Mouse (Mus musculus) midbrain, embryonic 10.5 days (tissue): ENCODE data around the gene Slc38a7. TPM values are rescaled to one million over a fixed set of nuclear protein-coding genes. Genes with fewer than 3 reads are reported as not detected.
A peak's percentile ranks its signal among the peaks of the same experiment; 100 is the strongest.
"Not testable (repeated sequence)": the region's sequence is repeated elsewhere in the genome, so short reads cannot be mapped to it uniquely, and the experiment has no call there.

Experiments
- DNase-seq: peaks from one replicate; pipeline ENCODE4 v3.0.0-alpha.2; 2017; ENCODE audit warnings: low spot score
- H3K27ac ChIP-seq: fragments of 300-500 bp; sonication (generic); replicated peaks from 2 replicates; pipeline ENCODE4 v1.5.1; 2016; ENCODE audit warnings: mild to moderate bottlenecking
- H3K27me3 ChIP-seq: fragments of 300-500 bp; sonication (generic); 2 replicates; pipeline ENCODE4 v1.6.1; 2016; ENCODE audit warnings: low read depth, mild to moderate bottlenecking; ENCODE audit not compliant: poor library complexity, severe bottlenecking
- H3K36me3 ChIP-seq: fragments of 300-500 bp; sonication (generic); 2 replicates; pipeline ENCODE4 v1.6.1; 2016; ENCODE audit warnings: mild to moderate bottlenecking, moderate library complexity
- H3K4me1 ChIP-seq: fragments of 300-500 bp; sonication (generic); 2 replicates; pipeline ENCODE4 v1.6.1; 2016
- H3K4me3 ChIP-seq: fragments of 300-500 bp; sonication (generic); 2 replicates; pipeline ENCODE4 v1.5.1; 2016; ENCODE audit warnings: mild to moderate bottlenecking, moderate library complexity
- H3K9me3 ChIP-seq: fragments of 300-500 bp; sonication (generic); replicated peaks from 2 replicates; pipeline ENCODE4 v1.6.1; 2016; ENCODE audit warnings: mild to moderate bottlenecking
- WGBS: fragments of 180-500 bp; shearing (Covaris S2); methylation state at CpG from one replicate; pipeline ENCODE4 v1.1.7; 2016; 5-methylcytosine and 5-hydroxymethylcytosine counted together
- polyA plus RNA-seq: library from polyadenylated mRNA; unstranded; fragments of >200 nt; fragmentation: Nextera tagmentation; extraction: Ambion mirVana; gene quantifications from 2 replicates; pipeline ENCODE4 v1.2.1, GENCODE M21; 2016

The Slc38a7 gene
- polyA plus RNA-seq, 1 experiment from 2014 or later = 16.5 TPM

GRCm38 (mm10) chr8:95843968-95844367 lies 9.4 kb downstream of the Slc38a7 start:
- Histone ChIP-seq H3K36me3 (peaks cover 79% of the 10 kb centered on the region), H3K4me3 (no peak overlapping the region), H3K27ac (no peak overlapping the region), H3K4me1 (no peaks in the 10 kb centered on the region), H3K27me3 (no peaks in the 10 kb centered on the region), H3K9me3 (no peaks in the 10 kb centered on the region)
- 89% methylated on average over 6 of the region's 6 CpGs for WGBS
- DNase-seq = no peak

GRCm38 (mm10) chr8:95841436-95841835 lies 11.9 kb downstream of the Slc38a7 start:
- Histone ChIP-seq H3K9me3 (no peaks in the 10 kb centered on the region), H3K4me1 (no peaks in the 10 kb centered on the region), H3K4me3 (no peak overlapping the region), H3K27me3 (no peaks in the 10 kb centered on the region), H3K36me3 (peaks cover 71% of the 10 kb centered on the region), H3K27ac (no peak overlapping the region)
- DNase-seq = no peak
- WGBS = 90% methylated on average over 15 of the region's 15 CpGs

DNA sequence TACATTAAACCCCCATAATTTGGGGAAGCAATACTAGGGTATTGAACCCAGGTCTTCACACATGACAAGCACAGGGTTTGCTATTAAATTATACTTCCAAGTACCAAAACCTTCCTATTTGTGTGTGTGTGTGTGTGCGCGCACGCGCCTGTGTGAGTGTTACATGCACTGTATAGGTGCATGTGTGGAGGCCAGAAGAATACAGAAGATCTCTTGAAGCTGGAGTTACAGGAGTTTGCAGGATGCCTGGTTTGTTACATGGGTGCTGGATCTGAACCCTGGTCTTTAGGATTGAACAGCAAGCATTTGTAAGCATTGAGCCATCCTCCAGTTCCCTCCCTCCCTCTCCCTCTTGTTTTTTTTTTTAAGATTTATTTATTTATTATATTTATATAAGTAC lies 14.1 kb downstream of the Slc38a7 start:
- H3K36me3 ChIP-seq = peaks cover 54% of the 10 kb centered on the region
- no peak overlapping the region for H3K4me3 ChIP-seq
- no peaks in the 10 kb centered on the region for H3K27me3 ChIP-seq
- WGBS = 97% methylated on average over 4 of the region's 4 CpGs
- no peaks in the 10 kb centered on the region for H3K9me3 ChIP-seq
- DNase-seq = no peak
- H3K27ac ChIP-seq = no peak overlapping the region
- peaks cover 2% of the 10 kb centered on the region; the same call in 1 of the 2 replicates for H3K4me1 ChIP-seq

- no peak overlapping the region for H3K4me3 ChIP-seq
- no peak overlapping the region for H3K27ac ChIP-seq
- no peaks in the 10 kb centered on the region for H3K27me3 ChIP-seq
- peaks cover 21% of the 10 kb centered on the region for H3K4me1 ChIP-seq
- H3K36me3 ChIP-seq = peaks cover 34% of the 10 kb centered on the region
- DNase-seq = no peak
- H3K9me3 ChIP-seq = no peaks in the 10 kb centered on the region
- 91% methylated on average over 10 of the region's 10 CpGs for WGBS
Measured at GRCm38 (mm10) chr8:95837266-95837665, 16.1 kb downstream of the Slc38a7 start.

GRCm38 (mm10) chr8:95835891-95836290 lies 17.4 kb downstream of the Slc38a7 start:
- no peaks in the 10 kb centered on the region for H3K9me3 ChIP-seq
- no peak overlapping the region for H3K4me3 ChIP-seq
- DNase-seq = no peak
- H3K27me3 ChIP-seq = no peaks in the 10 kb centered on the region
- no peak overlapping the region for H3K27ac ChIP-seq
- peaks cover 22% of the 10 kb centered on the region for H3K36me3 ChIP-seq
- H3K4me1 ChIP-seq = peaks cover 22% of the 10 kb centered on the region
- 76% methylated on average over 4 of the region's 4 CpGs for WGBS

- Histone ChIP-seq H3K9me3 (no peaks in the 10 kb centered on the region), H3K4me3 (peak overlapping the region; percentile 53), H3K27ac (peak overlapping the region; percentile 78), H3K36me3 (peaks cover 13% of the 10 kb centered on the region), H3K4me1 (peaks cover 22% of the 10 kb centered on the region), H3K27me3 (no peaks in the 10 kb centered on the region)
- DNase-seq = peak; percentile 82
- under 1% methylated on average over 16 of the region's 16 CpGs for WGBS
Measured at GRCm38 (mm10) chr8:95833435-95833984, 19.8 kb downstream of the Slc38a7 start.

GRCm38 (mm10) chr8:95832603-95833434 lies 20.5 kb downstream of the Slc38a7 start:
- H3K27ac ChIP-seq = peak overlapping the region; percentile 78
- WGBS = 15% methylated on average over 16 of the region's 16 CpGs

DNA sequence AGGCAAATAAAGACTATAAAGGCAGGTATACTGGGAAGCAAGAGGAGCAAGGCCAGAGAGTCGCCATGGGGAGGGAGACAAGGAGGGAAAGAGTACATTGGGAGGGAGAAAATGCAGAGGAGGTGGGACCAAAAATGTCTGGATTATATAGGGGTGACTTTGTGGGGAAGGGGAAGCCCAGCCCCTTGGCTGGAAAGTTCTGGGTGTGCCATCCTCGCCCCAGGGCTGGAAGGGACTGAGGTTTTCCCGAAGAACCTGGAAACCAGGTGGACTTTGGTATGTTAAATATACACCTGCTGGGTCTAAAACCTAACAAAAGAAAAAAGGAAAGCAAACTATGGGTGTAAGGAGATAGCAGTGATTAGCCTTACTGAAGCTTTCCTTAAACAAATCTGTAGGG lies 23.2 kb downstream of the Slc38a7 start:
- Histone ChIP-seq H3K4me1 (peaks cover 22% of the 10 kb centered on the region), H3K27me3 (no peaks in the 10 kb centered on the region), H3K36me3 (0 out of 2 replicates have a peak, but pooled peaks cover 2% of the 10 kb centered on the region), H3K27ac (no peak overlapping the region), H3K4me3 (no peak overlapping the region), H3K9me3 (no peaks in the 10 kb centered on the region)
- 70% methylated on average over 3 of the region's 3 CpGs for WGBS
- no peak for DNase-seq

More at GRCm38 (mm10) chr8:95832603-95833434, 20.5 kb downstream of the Slc38a7 start:
- Histone ChIP-seq H3K36me3 (peaks cover 13% of the 10 kb centered on the region), H3K9me3 (no peaks in the 10 kb centered on the region), H3K4me1 (peaks cover 22% of the 10 kb centered on the region), H3K27me3 (no peaks in the 10 kb centered on the region), H3K4me3 (peak overlapping the region; percentile 53)
- peak; percentile 84 for DNase-seq

GRCm38 (mm10) chr8:95825162-95825561 lies 28.2 kb downstream of the Slc38a7 start, which contains the start of gene Sap18b:
TSS of gene Sap18b (plus strand) at chr8:95825346.
- DNase-seq, H3K4me1 ChIP-seq: not testable (repeated sequence)

DNA sequence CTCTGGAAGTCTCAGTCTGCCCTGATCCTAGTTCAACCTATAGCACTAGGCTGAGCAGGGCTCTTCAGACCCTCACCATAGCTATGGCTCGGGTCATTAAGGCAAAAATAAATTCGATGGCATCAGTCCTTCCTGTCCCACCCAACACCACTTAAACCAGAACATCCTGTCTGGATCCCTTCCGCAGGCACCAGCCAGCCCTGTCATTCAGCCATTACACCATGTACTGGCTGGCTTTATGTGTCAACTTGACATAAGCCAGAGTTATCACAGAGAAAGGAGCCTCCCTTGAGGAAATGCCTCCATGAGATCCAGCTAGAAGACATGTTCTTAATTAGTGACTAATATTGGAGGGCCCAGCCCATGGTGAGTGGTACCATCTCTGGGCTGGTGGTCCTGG lies 30.6 kb downstream of the Slc38a7 start:
- no peaks in the 10 kb centered on the region for H3K27me3 ChIP-seq
- no peak overlapping the region for H3K4me3 ChIP-seq
- no peaks in the 10 kb centered on the region for H3K9me3 ChIP-seq
- no peak for DNase-seq
- 85% methylated on average over 3 of the region's 3 CpGs for WGBS
- H3K27ac ChIP-seq = no peak overlapping the region
- no peaks in the 10 kb centered on the region for H3K4me1 ChIP-seq
- H3K36me3 ChIP-seq = no peaks in the 10 kb centered on the region

More at GRCm38 (mm10) chr8:95825162-95825561, 28.2 kb downstream of the Slc38a7 start, which contains the start of gene Sap18b:
- 61% methylated on average over 25 of the region's 25 CpGs for WGBS
- H3K27me3 ChIP-seq, H3K36me3 ChIP-seq, H3K4me3 ChIP-seq, H3K9me3 ChIP-seq, H3K27ac ChIP-seq: not testable (repeated sequence)

- no peaks in the 10 kb centered on the region for H3K36me3 ChIP-seq
- no peak overlapping the region for H3K4me3 ChIP-seq
- H3K27me3 ChIP-seq = no peaks in the 10 kb centered on the region
- DNase-seq = no peak
- H3K27ac ChIP-seq = no peak overlapping the region
- H3K4me1 ChIP-seq = no peaks in the 10 kb centered on the region
- WGBS = 81% methylated on average over 5 of the region's 5 CpGs
- no peaks in the 10 kb centered on the region for H3K9me3 ChIP-seq
Measured at GRCm38 (mm10) chr8:95822096-95822495, 31.2 kb downstream of the Slc38a7 start.

DNA sequence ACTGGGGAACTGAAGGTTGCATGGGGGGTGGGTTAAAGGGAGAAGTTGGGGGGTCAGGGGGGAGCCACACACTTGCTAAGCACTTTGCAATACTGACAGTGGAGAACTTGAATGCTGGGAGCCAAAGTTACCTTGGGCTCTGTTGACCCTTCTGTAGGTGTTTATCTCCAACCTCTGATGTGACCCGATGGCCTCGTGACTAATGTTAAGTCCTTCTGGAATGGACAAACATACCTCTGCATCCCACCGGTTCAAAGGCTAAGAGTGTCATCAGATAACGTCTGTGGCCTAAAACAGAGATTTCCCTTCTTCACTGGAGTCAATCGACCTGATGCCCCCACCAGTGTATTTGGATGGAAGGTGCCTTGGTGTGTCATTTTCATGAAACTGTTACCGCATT lies 32.1 kb downstream of the Slc38a7 start:
- no peak overlapping the region for H3K27ac ChIP-seq
- no peak overlapping the region for H3K4me3 ChIP-seq
- no peaks in the 10 kb centered on the region for H3K36me3 ChIP-seq
- WGBS = 91% methylated on average over 6 of the region's 6 CpGs
- no peaks in the 10 kb centered on the region for H3K27me3 ChIP-seq
- no peak for DNase-seq
- H3K4me1 ChIP-seq = peaks cover 3% of the 10 kb centered on the region
- no peaks in the 10 kb centered on the region for H3K9me3 ChIP-seq

GRCm38 (mm10) chr8:95818211-95818610 lies 35.1 kb downstream of the Slc38a7 start:
- H3K4me3 ChIP-seq = no peak overlapping the region
- H3K36me3 ChIP-seq = no peaks in the 10 kb centered on the region
- 39% methylated on average over 1 of the region's 1 CpGs for WGBS
- H3K4me1 ChIP-seq = peaks cover 6% of the 10 kb centered on the region
- no peak overlapping the region for H3K27ac ChIP-seq
- no peak for DNase-seq
- H3K27me3 ChIP-seq = no peaks in the 10 kb centered on the region
- no peaks in the 10 kb centered on the region for H3K9me3 ChIP-seq
